Mouse (Mus musculus): ENCODE measurements at regions not wholly inside any gene's neighbourhood (a gene's known extent, or its start where the extent isn't known, plus 50 kb on each side); places are given as distances from the start of the nearest gene placed in this dataset.
A peak's percentile ranks its signal among the peaks of the same experiment; 100 is the strongest.

- peak overlapping the region; percentile 79 for H3K27ac ChIP-seq (ENCODE audit: low read length)
- WGBS = 27% methylated on average over 26 of the region's 26 CpGs
- peaks cover 27% of the 10 kb centered on the region for H3K4me1 ChIP-seq (ENCODE audit: control insufficient read depth, insufficient read depth, low read length)
- ATAC-seq = peak; percentile 69
- H3K4me3 ChIP-seq (ENCODE audit: low read depth, low read length) = peak overlapping the region; percentile 28
- no peaks in the 10 kb centered on the region for H3K9me3 ChIP-seq (replicated peaks; ENCODE audit: control insufficient read depth, low read length, poor library complexity, severe bottlenecking)
- peak overlapping the region; percentile 59 for H3K4me2 ChIP-seq (ENCODE audit: low read length)
- no peaks in the 10 kb centered on the region for H3K36me3 ChIP-seq (ENCODE audit: control insufficient read depth, insufficient read depth, low read length)
- H3K27me3 ChIP-seq (ENCODE audit: control insufficient read depth, insufficient read depth, low read depth, low read length) = no peaks in the 10 kb centered on the region
- H3K9ac ChIP-seq (ENCODE audit: low read depth, low read length) = peak overlapping the region; percentile 52; the same call in 1 of the 2 replicates
Observed at GRCm38 (mm10) chr1:42539541-42540520, 155.7 kb upstream of the Pou3f3 start.

- no peak overlapping the region for H3K9ac ChIP-seq (ENCODE audit: low read depth, low read length)
- H3K36me3 ChIP-seq (ENCODE audit: control insufficient read depth, insufficient read depth, low read length) = no peaks in the 10 kb centered on the region
- no peaks in the 10 kb centered on the region for H3K9me3 ChIP-seq (replicated peaks; ENCODE audit: control insufficient read depth, low read length, poor library complexity, severe bottlenecking)
- H3K27ac ChIP-seq (ENCODE audit: low read length) = no peak overlapping the region
- peaks cover 27% of the 10 kb centered on the region for H3K4me1 ChIP-seq (ENCODE audit: control insufficient read depth, insufficient read depth, low read length)
- H3K4me3 ChIP-seq (ENCODE audit: low read depth, low read length) = no peak overlapping the region
- no peak for ATAC-seq
- no peaks in the 10 kb centered on the region for H3K27me3 ChIP-seq (ENCODE audit: control insufficient read depth, insufficient read depth, low read depth, low read length)
- WGBS = 85% methylated on average over 4 of the region's 4 CpGs
- no peak overlapping the region for H3K4me2 ChIP-seq (ENCODE audit: low read length)
Observed at GRCm38 (mm10) chr1:42541991-42542390, 153.6 kb upstream of the Pou3f3 start.

DNA sequence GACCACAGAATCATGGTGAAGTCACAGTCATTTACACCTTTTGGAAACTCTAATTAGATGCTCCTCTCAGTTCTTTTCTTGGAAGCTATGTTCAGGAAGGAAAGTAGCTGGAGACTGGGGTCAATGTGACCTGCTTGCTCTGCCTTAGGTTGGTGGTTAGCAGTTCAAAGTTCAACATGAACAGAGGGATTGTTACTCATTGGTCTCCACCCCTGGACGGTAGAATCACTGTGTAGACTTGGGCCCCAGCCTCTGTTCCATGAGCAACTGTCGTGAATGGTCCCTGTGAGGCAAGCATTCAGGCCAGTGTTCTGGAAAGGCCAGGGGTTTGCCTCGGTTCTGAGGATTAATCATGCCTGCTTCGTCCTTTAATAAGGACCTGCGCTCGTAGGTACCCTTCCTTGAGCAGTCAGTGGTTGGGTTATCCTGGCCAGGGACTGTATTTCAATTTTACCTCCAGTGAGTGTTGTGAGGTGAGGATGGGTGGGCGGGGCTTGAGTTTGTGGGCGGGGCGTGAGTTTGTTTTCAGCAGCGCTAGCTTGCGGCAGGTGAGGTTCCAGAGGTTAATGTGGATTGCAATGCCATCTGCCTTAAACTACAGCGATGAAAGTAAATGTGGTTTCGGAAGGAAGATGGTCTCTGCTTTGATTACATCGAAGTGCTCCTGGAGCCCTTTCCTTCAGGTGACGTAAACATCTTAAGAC lies 152.6 kb upstream of the Pou3f3 start:
- Histone ChIP-seq H3K27ac (ENCODE audit: low read length) (no peak overlapping the region), H3K9ac (ENCODE audit: low read depth, low read length) (no peak overlapping the region), H3K4me3 (ENCODE audit: low read depth, low read length) (no peak overlapping the region), H3K36me3 (ENCODE audit: control insufficient read depth, insufficient read depth, low read length) (no peaks in the 10 kb centered on the region), H3K4me2 (ENCODE audit: low read length) (no peak overlapping the region), H3K9me3 (replicated peaks; ENCODE audit: control insufficient read depth, low read length, poor library complexity, severe bottlenecking) (no peaks in the 10 kb centered on the region), H3K4me1 (ENCODE audit: control insufficient read depth, insufficient read depth, low read length) (peaks cover 27% of the 10 kb centered on the region), H3K27me3 (ENCODE audit: control insufficient read depth, insufficient read depth, low read depth, low read length) (no peaks in the 10 kb centered on the region)
- ATAC-seq = no peak
- WGBS = 47% methylated on average over 15 of the region's 15 CpGs

DNA sequence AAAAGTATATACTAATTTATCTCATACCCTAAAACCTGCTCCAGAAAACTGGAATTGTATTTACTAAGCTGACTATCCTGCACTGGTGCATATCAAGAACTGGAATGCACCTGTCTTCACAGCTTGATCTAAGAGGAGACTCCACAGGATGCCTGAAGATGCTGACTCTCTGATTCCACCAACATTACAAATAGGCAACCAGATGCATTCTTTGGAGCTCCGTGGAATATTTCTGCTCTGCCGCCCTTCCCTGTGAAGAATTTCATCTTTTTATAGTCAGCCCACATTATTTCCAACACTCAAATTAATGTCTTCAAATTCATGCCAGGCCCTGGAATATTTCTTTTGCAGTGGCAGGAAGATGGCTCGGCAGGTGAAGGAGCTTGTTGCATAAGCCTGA lies 148.7 kb upstream of the Pou3f3 start:
- H3K4me3 ChIP-seq (ENCODE audit: low read depth, low read length) = no peak overlapping the region
- WGBS = 91% methylated on average over 3 of the region's 3 CpGs
- H3K9ac ChIP-seq (ENCODE audit: low read depth, low read length) = no peak overlapping the region
- H3K4me2 ChIP-seq (ENCODE audit: low read length) = no peak overlapping the region
- H3K9me3 ChIP-seq (replicated peaks; ENCODE audit: control insufficient read depth, low read length, poor library complexity, severe bottlenecking) = no peaks in the 10 kb centered on the region
- no peaks in the 10 kb centered on the region for H3K36me3 ChIP-seq (ENCODE audit: control insufficient read depth, insufficient read depth, low read length)
- H3K27ac ChIP-seq (ENCODE audit: low read length) = no peak overlapping the region
- no peak for ATAC-seq
- no peaks in the 10 kb centered on the region; the same call in 1 of the 2 replicates for H3K4me1 ChIP-seq (ENCODE audit: control insufficient read depth, insufficient read depth, low read length)
- H3K27me3 ChIP-seq (ENCODE audit: control insufficient read depth, insufficient read depth, low read depth, low read length) = no peaks in the 10 kb centered on the region

DNA sequence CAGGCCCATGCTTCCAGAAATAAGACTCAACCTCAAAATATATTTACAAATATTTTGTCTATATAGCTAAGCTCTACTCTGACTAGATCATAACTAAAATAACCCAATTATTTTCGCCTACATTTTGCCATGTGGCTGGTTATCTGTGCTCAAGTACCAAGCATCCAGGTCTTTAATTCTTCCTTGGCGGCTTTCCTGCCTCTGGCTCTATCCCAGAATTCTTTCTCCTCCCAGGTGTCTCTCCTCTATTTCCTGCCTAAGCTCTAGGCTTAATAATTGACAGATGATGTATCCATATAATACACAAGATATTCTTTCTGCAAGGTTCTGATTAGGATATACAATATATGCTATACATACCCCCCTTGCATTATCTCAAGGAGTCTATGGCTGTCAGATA lies 138.3 kb upstream of the Pou3f3 start:
- Histone ChIP-seq H3K4me2 (ENCODE audit: low read length) (no peak overlapping the region), H3K9ac (ENCODE audit: low read depth, low read length) (no peak overlapping the region), H3K27me3 (ENCODE audit: control insufficient read depth, insufficient read depth, low read depth, low read length) (no peaks in the 10 kb centered on the region), H3K9me3 (replicated peaks; ENCODE audit: control insufficient read depth, low read length, poor library complexity, severe bottlenecking) (no peaks in the 10 kb centered on the region), H3K27ac (ENCODE audit: low read length) (no peak overlapping the region), H3K36me3 (ENCODE audit: control insufficient read depth, insufficient read depth, low read length) (no peaks in the 10 kb centered on the region), H3K4me3 (ENCODE audit: low read depth, low read length) (no peak overlapping the region), H3K4me1 (ENCODE audit: control insufficient read depth, insufficient read depth, low read length) (no peaks in the 10 kb centered on the region)
- WGBS = 90% methylated on average over 2 of the region's 2 CpGs
- ATAC-seq = no peak

- H3K9me3 ChIP-seq (replicated peaks; ENCODE audit: control insufficient read depth, low read length, poor library complexity, severe bottlenecking) = no peaks in the 10 kb centered on the region
- H3K36me3 ChIP-seq (ENCODE audit: control insufficient read depth, insufficient read depth, low read length) = no peaks in the 10 kb centered on the region
- H3K4me2 ChIP-seq (ENCODE audit: low read length) = no peak overlapping the region
- H3K4me1 ChIP-seq (ENCODE audit: control insufficient read depth, insufficient read depth, low read length) = no peaks in the 10 kb centered on the region
- ATAC-seq = no peak
- H3K27ac ChIP-seq (ENCODE audit: low read length) = no peak overlapping the region
- 89% methylated on average over 6 of the region's 6 CpGs for whole genome bisulfite sequencing
- H3K27me3 ChIP-seq (ENCODE audit: control insufficient read depth, insufficient read depth, low read depth, low read length) = no peaks in the 10 kb centered on the region
- H3K4me3 ChIP-seq (ENCODE audit: low read depth, low read length) = no peak overlapping the region
- H3K9ac ChIP-seq (ENCODE audit: low read depth, low read length) = no peak overlapping the region
Observed at GRCm38 (mm10) chr1:42567640-42568039, 127.9 kb upstream of the Pou3f3 start.

GRCm38 (mm10) chr1:42585191-42585590 lies 110.4 kb upstream of the Pou3f3 start:
- no peaks in the 10 kb centered on the region for H3K4me1 ChIP-seq (ENCODE audit: control insufficient read depth, insufficient read depth, low read length)
- no peaks in the 10 kb centered on the region for H3K36me3 ChIP-seq (ENCODE audit: control insufficient read depth, insufficient read depth, low read length)
- H3K9me3 ChIP-seq (replicated peaks; ENCODE audit: control insufficient read depth, low read length, poor library complexity, severe bottlenecking) = no peaks in the 10 kb centered on the region
- no peak overlapping the region for H3K4me2 ChIP-seq (ENCODE audit: low read length)
- H3K27me3 ChIP-seq (ENCODE audit: control insufficient read depth, insufficient read depth, low read depth, low read length) = no peaks in the 10 kb centered on the region
- WGBS = 95% methylated on average over 3 of the region's 3 CpGs
- ATAC-seq = no peak
- H3K9ac ChIP-seq (ENCODE audit: low read depth, low read length) = no peak overlapping the region
- no peak overlapping the region for H3K27ac ChIP-seq (ENCODE audit: low read length)
- no peak overlapping the region for H3K4me3 ChIP-seq (ENCODE audit: low read depth, low read length)

DNA sequence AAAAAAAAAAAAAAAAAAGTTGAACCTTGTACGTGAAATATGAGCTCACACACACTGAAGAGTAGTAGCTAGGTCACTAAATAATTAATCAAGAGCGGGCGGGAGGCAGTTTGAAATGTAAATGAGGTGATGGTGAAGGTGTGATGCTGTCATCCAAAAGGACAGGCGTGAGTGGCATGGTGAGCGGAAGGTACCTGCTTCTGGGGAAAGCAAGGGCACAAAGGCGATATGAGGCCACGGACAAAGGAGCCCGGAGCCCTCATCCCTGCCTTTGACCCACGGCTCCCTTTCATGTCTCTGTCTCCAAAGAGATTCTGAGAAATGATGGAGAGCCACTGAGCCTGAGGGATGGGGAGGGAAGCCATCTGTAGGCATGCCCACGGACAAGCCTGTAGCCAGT lies 107.1 kb upstream of the Pou3f3 start:
- no peak overlapping the region for H3K9ac ChIP-seq (ENCODE audit: low read depth, low read length)
- no peaks in the 10 kb centered on the region for H3K4me1 ChIP-seq (ENCODE audit: control insufficient read depth, insufficient read depth, low read length)
- H3K4me2 ChIP-seq (ENCODE audit: low read length) = peak overlapping the region; percentile 23; the same call in 1 of the 2 replicates
- ATAC-seq = peak; percentile 51; the same call in 1 of the 2 replicates
- no peak overlapping the region for H3K4me3 ChIP-seq (ENCODE audit: low read depth, low read length)
- no peaks in the 10 kb centered on the region for H3K36me3 ChIP-seq (ENCODE audit: control insufficient read depth, insufficient read depth, low read length)
- H3K9me3 ChIP-seq (replicated peaks; ENCODE audit: control insufficient read depth, low read length, poor library complexity, severe bottlenecking) = no peaks in the 10 kb centered on the region
- no peaks in the 10 kb centered on the region for H3K27me3 ChIP-seq (ENCODE audit: control insufficient read depth, insufficient read depth, low read depth, low read length)
- H3K27ac ChIP-seq (ENCODE audit: low read length) = no peak overlapping the region
- 49% methylated on average over 10 of the region's 10 CpGs for WGBS

GRCm38 (mm10) chr1:42589442-42589841 lies 106.1 kb upstream of the Pou3f3 start:
- no peaks in the 10 kb centered on the region for H3K4me1 ChIP-seq (ENCODE audit: control insufficient read depth, insufficient read depth, low read length)
- H3K9ac ChIP-seq (ENCODE audit: low read depth, low read length) = no peak overlapping the region
- no peaks in the 10 kb centered on the region for H3K9me3 ChIP-seq (replicated peaks; ENCODE audit: control insufficient read depth, low read length, poor library complexity, severe bottlenecking)
- H3K27ac ChIP-seq (ENCODE audit: low read length) = no peak overlapping the region
- H3K27me3 ChIP-seq (ENCODE audit: control insufficient read depth, insufficient read depth, low read depth, low read length) = no peaks in the 10 kb centered on the region
- 0 out of 2 replicates have a peak, but pooled peaks have one; percentile 60 for ATAC-seq
- 49% methylated on average over 7 of the region's 7 CpGs for WGBS
- H3K4me3 ChIP-seq (ENCODE audit: low read depth, low read length) = no peak overlapping the region
- H3K36me3 ChIP-seq (ENCODE audit: control insufficient read depth, insufficient read depth, low read length) = no peaks in the 10 kb centered on the region
- no peak overlapping the region for H3K4me2 ChIP-seq (ENCODE audit: low read length)
